Mouse (Mus musculus) mature B cell (primary cell): Measurements from ENCODE around the gene Vmn1r39.
"Not testable (repeated sequence)": the region's sequence is repeated elsewhere in the genome, so short reads cannot be mapped to it uniquely, and the experiment has no call there.

Source experiments
- in situ Hi-C: fragments of 300-500 bp; cut with MboI; formaldehyde crosslinking; loops from 2 replicates; pipeline ENCODE4 v1.14.3; 2019

Vmn1r39 gene

GRCm38 (mm10) chr6:66810509-66810908 is at the start of gene Vmn1r39:
TSS of gene Vmn1r39 (minus strand) at chr6:66810609.
- in situ Hi-C loops: no loop called here

- in situ Hi-C loops: no loop called here
Observed at GRCm38 (mm10) chr6:66859391-66859790, 49.0 kb upstream of the Vmn1r39 start.

GRCm38 (mm10) chr6:66858356-66858755 is 47.9 kb upstream of the Vmn1r39 start:
- in situ Hi-C loops: no loop called here

- in situ Hi-C loops: no loop called here
Observed at GRCm38 (mm10) chr6:66856236-66856635, 45.8 kb upstream of the Vmn1r39 start.

- in situ Hi-C loops: no loop called here
Observed at GRCm38 (mm10) chr6:66848936-66849335, 38.5 kb upstream of the Vmn1r39 start.

- in situ Hi-C loops: not testable (repeated sequence)
Observed at GRCm38 (mm10) chr6:66840631-66841030, 30.2 kb upstream of the Vmn1r39 start.

- in situ Hi-C loops: no loop called here
Observed at GRCm38 (mm10) chr6:66836932-66837331, 26.5 kb upstream of the Vmn1r39 start.

- in situ Hi-C loops: no loop called here
Observed at GRCm38 (mm10) chr6:66806311-66806710, 4.1 kb downstream of the Vmn1r39 start.

GRCm38 (mm10) chr6:66805713-66806112 is 4.7 kb downstream of the Vmn1r39 start:
- in situ Hi-C loops: no loop called here

- in situ Hi-C loops: not testable (repeated sequence)
Observed at GRCm38 (mm10) chr6:66782527-66782926, 27.9 kb downstream of the Vmn1r39 start, which contains the start of gene Vmn1r38. TSS of gene Vmn1r38 (minus strand) at chr6:66782627.
